Mouse (Mus musculus) CH12.LX (cell line): ENCODE measurements around the gene Gm21970. TPM values are rescaled to one million over a fixed set of nuclear protein-coding genes. Genes with fewer than 3 reads are reported as not detected.

Experiments
- DNase-seq: peaks from one replicate; pipeline ENCODE4 v3.0.0-alpha.2; 2013; ENCODE audit errors: extremely low read depth
- H3K27ac ChIP-seq: 2 replicates; pipeline ENCODE4 v1.5.1; 2012; ENCODE audit warnings: low read depth, mild to moderate bottlenecking, control low read depth, moderate library complexity; ENCODE audit not compliant: insufficient read depth
- H3K27me3 ChIP-seq: replicated peaks from 2 replicates; pipeline ENCODE3; 2012; ENCODE audit warnings: inconsistent platforms
- H3K36me3 ChIP-seq, 2 experiments: replicated peaks in 1 of 2; 2 replicates each; pipeline versions ENCODE3 to v1.6.1; 2012; ENCODE audit warnings: inconsistent platforms in 1 of 2, low read length in 1 of 2, mild to moderate bottlenecking in 1 of 2, mixed read lengths in 1 of 2, moderate library complexity in 1 of 2; ENCODE audit not compliant: control insufficient read depth in 1 of 2, insufficient read depth in 1 of 2
- H3K4me1 ChIP-seq, 2 experiments: 2 replicates each; pipeline ENCODE4 v1.6.1; 2012; ENCODE audit warnings: inconsistent platforms in 1 of 2, moderate library complexity in 1 of 2; ENCODE audit not compliant: insufficient read depth in 2 of 2, control insufficient read depth in 1 of 2
- H3K4me2 ChIP-seq: 2 replicates; pipeline ENCODE4 v1.6.1; 2012; ENCODE audit warnings: low read depth, mild to moderate bottlenecking, control low read depth; ENCODE audit not compliant: poor library complexity, insufficient read depth, severe bottlenecking
- H3K4me3 ChIP-seq, 3 experiments: fragments of 150-350 bp in 1 of 3; sonication (generic) in 1 of 3; replicated peaks in 1 of 3; 2 replicates each; pipeline versions ENCODE3 to v1.5.1; 2011 to 2012; ENCODE audit warnings: low read depth in 2 of 3, low read length in 2 of 3, mild to moderate bottlenecking in 2 of 3, moderate library complexity in 2 of 3, control low read depth in 1 of 3, improper control_type of control experiment in 1 of 3, inconsistent platforms in 1 of 3, mixed read lengths in 1 of 3; ENCODE audit not compliant: poor library complexity in 1 of 3
- H3K79me2 ChIP-seq: replicated peaks from 2 replicates; pipeline ENCODE4 v1.6.1; 2012; ENCODE audit warnings: mild to moderate bottlenecking, moderate library complexity; ENCODE audit not compliant: control insufficient read depth, poor library complexity, insufficient read depth, severe bottlenecking; ENCODE audit errors: extremely low read depth
- H3K9ac ChIP-seq: 2 replicates; pipeline ENCODE4 v1.6.1; 2012; ENCODE audit warnings: low read depth, mild to moderate bottlenecking, control low read depth, moderate library complexity; ENCODE audit not compliant: insufficient read depth
- H3K9me3 ChIP-seq: replicated peaks from 2 replicates; pipeline ENCODE3; 2012; ENCODE audit warnings: low read length, inconsistent platforms, mixed read lengths
- CTCF ChIP-seq, 2 experiments: IDR thresholded peaks in 1 of 2; conservative IDR thresholded peaks in 1 of 2; 2 replicates each; pipeline ENCODE4 v1.5.1; 2011 to 2012; ENCODE audit warnings: low read depth in 2 of 2, low read length in 2 of 2, improper control_type of control experiment in 1 of 2, inconsistent platforms in 1 of 2, mild to moderate bottlenecking in 1 of 2, moderate library complexity in 1 of 2
- E2F4 ChIP-seq: IDR thresholded peaks from 2 replicates; pipeline ENCODE4 v1.6.1; 2011; ENCODE audit warnings: low read depth, low read length, improper control_type of control experiment; ENCODE audit not compliant: insufficient replicate concordance
- ELF1 ChIP-seq: IDR thresholded peaks from 2 replicates; pipeline ENCODE4 v1.6.1; 2014; ENCODE audit warnings: low read depth, mild to moderate bottlenecking, inconsistent platforms, low read length, improper control_type of control experiment
- ETS1 ChIP-seq: conservative IDR thresholded peaks from 2 replicates; pipeline ENCODE4 v1.6.1; 2012; ENCODE audit warnings: low read depth, mild to moderate bottlenecking, inconsistent platforms, low read length, improper control_type of control experiment, moderate library complexity
- HCFC1 ChIP-seq: IDR thresholded peaks from 2 replicates; pipeline ENCODE4 v1.6.1; 2012; ENCODE audit warnings: low read depth, mild to moderate bottlenecking, inconsistent platforms, low read length, improper control_type of control experiment
- IRF4 ChIP-seq: IDR thresholded peaks from 2 replicates; pipeline ENCODE4 v1.6.1; 2014; ENCODE audit warnings: low read depth, mild to moderate bottlenecking, inconsistent platforms, low read length, improper control_type of control experiment
- MAFK ChIP-seq: IDR thresholded peaks from 2 replicates; pipeline ENCODE4 v1.6.1; 2011; ENCODE audit warnings: low read length, improper control_type of control experiment; ENCODE audit not compliant: insufficient replicate concordance
- MAZ ChIP-seq: IDR thresholded peaks from 2 replicates; pipeline ENCODE4 v1.6.1; 2012; ENCODE audit warnings: low read depth, mild to moderate bottlenecking, inconsistent platforms, low read length, improper control_type of control experiment, moderate library complexity
- MEF2A ChIP-seq: IDR thresholded peaks from 2 replicates; pipeline ENCODE4 v1.6.1; 2014; ENCODE audit warnings: low read depth, mild to moderate bottlenecking, inconsistent platforms, low read length, improper control_type of control experiment, borderline replicate concordance
- RAD21 ChIP-seq: IDR thresholded peaks from 2 replicates; pipeline ENCODE4 v1.6.1; 2011; ENCODE audit warnings: low read depth, mild to moderate bottlenecking, low read length, improper control_type of control experiment, moderate library complexity
- SMC3 ChIP-seq: IDR thresholded peaks from 2 replicates; pipeline ENCODE4 v1.6.1; 2011; ENCODE audit warnings: low read depth, low read length, improper control_type of control experiment
- TCF12 ChIP-seq: IDR thresholded peaks from 2 replicates; pipeline ENCODE4 v1.6.1; 2014; ENCODE audit warnings: low read depth, mild to moderate bottlenecking, inconsistent platforms, low read length, improper control_type of control experiment
- USF1 ChIP-seq: IDR thresholded peaks from 2 replicates; pipeline ENCODE4 v1.6.1; 2014; ENCODE audit warnings: low read depth, mild to moderate bottlenecking, inconsistent platforms, low read length, improper control_type of control experiment
- USF2 ChIP-seq: conservative IDR thresholded peaks from 2 replicates; pipeline ENCODE4 v1.6.1; 2011; ENCODE audit warnings: low read depth, low read length, improper control_type of control experiment
- ZNF384 ChIP-seq: IDR thresholded peaks from 2 replicates; pipeline ENCODE4 v1.6.1; 2012; ENCODE audit warnings: low read depth, low read length, improper control_type of control experiment, inconsistent platforms
- dilution Hi-C: fragments of 300-500 bp; cut with MboI; formaldehyde crosslinking; loops from 2 replicates; pipeline ENCODE4 v1.14.3; 2020; ENCODE audit warnings: low sequenced_read_pairs; ENCODE audit not compliant: extremely low pct_unique_long_range_greater_than_20kb, extremely low pct_ligation_motif_present
- in situ Hi-C: fragments of 300-500 bp; cut with MboI; formaldehyde crosslinking; loops from 3 replicates; pipeline ENCODE4 v1.14.3; 2019; ENCODE audit warnings: low sequenced_read_pairs, low pct_ligation_motif_present, low pct_unique_long_range_greater_than_20kb, mixed read lengths
- polyA plus RNA-seq: library from polyadenylated mRNA; unstranded; fragments of >175 nt; gene quantifications from 2 replicates; pipeline ENCODE4 v1.2.1, GENCODE M21; 2012; ENCODE audit warnings: low read depth; ENCODE audit not compliant: insufficient read length
- total RNA-seq, 2 experiments: library from RNA; depleted of rRNA; stranded (reverse); fragments of 300-350 nt in 1 of 2; fragments of >200 nt in 1 of 2; gene quantifications; 2 replicates each; pipeline ENCODE4 v1.2.3; 2012 to 2014

The Gm21970 gene
- total and polyA plus RNA-seq, 3 experiments, result not detected

GRCm38 (mm10) chr16:91387121-91387486, 4.4 kb upstream of the Gm21970 start:
- Histone ChIP-seq H3K9ac (no peak overlapping the region), H3K9me3 (peaks cover 6% of the 10 kb centered on the region), H3K4me2 (no peak overlapping the region), H3K4me1 (peaks cover 3 to 17% of the 10 kb centered on the region in 2 experiments; a peak in 3 of 4 replicates), H3K4me3 (no peak overlapping the region), H3K79me2 (no peaks in the 10 kb centered on the region), H3K36me3 (peaks cover 45 to 84% of the 10 kb centered on the region in 2 experiments), H3K27me3 (no peaks in the 10 kb centered on the region), H3K27ac (no peak overlapping the region)
- in situ Hi-C loops (no loop called here), dilution Hi-C loops (no loop called here)
- TF ChIP-seq ELF1, result no peak
- TF ChIP-seq HCFC1, result no peak
- no peak for TF ChIP-seq ETS1
- no peak for DNase-seq

DNA sequence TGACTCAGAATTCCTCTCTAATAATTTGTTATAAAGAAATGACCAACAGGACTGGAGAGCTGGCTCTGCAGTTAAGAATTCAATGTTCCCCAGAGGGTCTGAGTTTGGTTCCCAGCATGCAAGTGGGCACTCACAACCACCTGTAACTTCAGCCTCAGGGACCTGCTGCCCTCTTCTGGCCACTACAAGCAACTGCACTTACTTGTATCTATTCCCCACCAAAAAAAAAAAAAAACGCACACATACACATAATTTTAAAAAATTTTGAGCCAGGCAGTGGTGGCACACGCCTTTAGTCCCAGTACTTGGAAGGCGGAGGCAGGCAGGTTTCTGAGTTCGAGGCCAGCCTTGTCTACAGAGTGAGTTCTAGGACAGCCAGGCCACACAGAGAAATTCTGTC, 1.4 kb upstream of the Gm21970 start:
- no peaks in the 10 kb centered on the region for H3K27me3 ChIP-seq
- peaks cover 51 to 85% of the 10 kb centered on the region in 2 experiments for H3K36me3 ChIP-seq
- no peak overlapping the region for H3K4me2 ChIP-seq
- H3K9ac ChIP-seq, result no peak overlapping the region
- H3K79me2 ChIP-seq, result no peaks in the 10 kb centered on the region
- no peak overlapping the region for H3K4me3 ChIP-seq
- TF ChIP-seq MEF2A (0 out of 2 replicates have a peak, but pooled peaks have one; percentile 14), MAZ (no peak), USF2 (no peak), MAFK (peak; percentile 36; the same call in 1 of the 2 replicates), RAD21 (peak; percentile 59), USF1 (no peak), TCF12 (0 out of 2 replicates have a peak, but pooled peaks have one; percentile 19), SMC3 (peak; percentile 72), CTCF (conservative IDR thresholded peaks at IDR 0.05 in 1 of 2, IDR thresholded peaks at IDR 0.05 in 1 of 2; ENCODE audit: low read depth in 2 of 2, low read length in 2 of 2) (peak; percentile 43 to 69), E2F4 (0 out of 2 replicates have a peak, but pooled peaks have one; percentile 38), IRF4 (no peak), ZNF384 (peak; percentile 91)
- in situ Hi-C loops (no loop called here), dilution Hi-C loops (no loop called here)
- H3K27ac ChIP-seq, result no peak overlapping the region
- DNase-seq, result peak; percentile 56
- peaks cover 10% of the 10 kb centered on the region for H3K9me3 ChIP-seq
- H3K4me1 ChIP-seq, result peaks cover 3 to 12% of the 10 kb centered on the region in 2 experiments; a peak in 3 of 4 replicates
